Mouse (Mus musculus) spleen, adult 2 months (tissue): Measurements from ENCODE around the gene Dusp1.

Experiments
- CTCF ChIP-seq: fragments of 200-500 bp; IDR thresholded peaks from 2 replicates; pipeline ENCODE4 v1.5.1; 2011; ENCODE audit warnings: mild to moderate bottlenecking, inconsistent platforms; ENCODE audit not compliant: insufficient read depth, insufficient read length, insufficient replicate concordance; ENCODE audit errors: extremely low read depth
- POLR2A ChIP-seq: fragments of 200-500 bp; IDR thresholded peaks from 2 replicates; pipeline ENCODE4 v1.6.1; 2011; ENCODE audit warnings: low read depth, low read length, inconsistent platforms

- TF ChIP-seq CTCF: no peak
- TF ChIP-seq POLR2A: no peak
Measured at GRCm38 (mm10) chr17:26600913-26601447, 39.1 kb upstream of the Dusp1 start.
